Mouse (Mus musculus): Measurements from ENCODE around the gene Lexm. TPM values are rescaled to one million over a fixed set of nuclear protein-coding genes. Genes with fewer than 3 reads are reported as not detected.

The Lexm gene
- polyA plus RNA-seq, 1 experiment from 2014 or later, result 0.48 TPM

GRCm38 (mm10) chr4:106577511-106577910, 39.5 kb downstream of the Lexm start:
- Histone ChIP-seq H3K36me3 (replicated peaks; ENCODE audit: control insufficient read depth, insufficient read depth, low read depth, low read length) (peaks cover 20% of the 10 kb centered on the region), H3K4me1 (ENCODE audit: control insufficient read depth, insufficient read depth, low read length) (no peaks in the 10 kb centered on the region), H3K9me3 (replicated peaks; ENCODE audit: control insufficient read depth, low read length) (no peaks in the 10 kb centered on the region), H3K27ac (replicated peaks; ENCODE audit: low read depth, low read length) (no peak overlapping the region), H3K4me2 (ENCODE audit: low read depth, low read length) (no peak overlapping the region), H3K9ac (replicated peaks; ENCODE audit: low read length) (no peak overlapping the region), H3K27me3 (ENCODE audit: control insufficient read depth, insufficient read depth, low read length) (no peaks in the 10 kb centered on the region), H3K4me3 (ENCODE audit: low read depth, low read length) (no peak overlapping the region)
- WGBS, result 77% methylated on average over 7 of the region's 7 CpGs
- DNase-seq (ENCODE audit: low spot score) (no peak), ATAC-seq (replicated peaks; ENCODE audit: insufficient number of reproducible peaks, low FRiP score, low TSS enrichment, low read depth) (no peak)

- Histone ChIP-seq H3K4me3 (ENCODE audit: low read depth, low read length) (no peak overlapping the region), H3K36me3 (replicated peaks; ENCODE audit: control insufficient read depth, insufficient read depth, low read depth, low read length) (peaks cover 21% of the 10 kb centered on the region), H3K4me2 (ENCODE audit: low read depth, low read length) (no peak overlapping the region), H3K9ac (replicated peaks; ENCODE audit: low read length) (no peak overlapping the region), H3K27ac (replicated peaks; ENCODE audit: low read depth, low read length) (no peak overlapping the region), H3K9me3 (replicated peaks; ENCODE audit: control insufficient read depth, low read length) (no peaks in the 10 kb centered on the region), H3K27me3 (ENCODE audit: control insufficient read depth, insufficient read depth, low read length) (no peaks in the 10 kb centered on the region), H3K4me1 (ENCODE audit: control insufficient read depth, insufficient read depth, low read length) (no peaks in the 10 kb centered on the region)
- no peak for ATAC-seq (replicated peaks; ENCODE audit: insufficient number of reproducible peaks, low FRiP score, low TSS enrichment, low read depth)
- no peak for DNase-seq (ENCODE audit: low spot score)
- 85% methylated on average over 8 of the region's 8 CpGs for WGBS
Measured at GRCm38 (mm10) chr4:106575022-106575421, 42.0 kb downstream of the Lexm start.

DNA sequence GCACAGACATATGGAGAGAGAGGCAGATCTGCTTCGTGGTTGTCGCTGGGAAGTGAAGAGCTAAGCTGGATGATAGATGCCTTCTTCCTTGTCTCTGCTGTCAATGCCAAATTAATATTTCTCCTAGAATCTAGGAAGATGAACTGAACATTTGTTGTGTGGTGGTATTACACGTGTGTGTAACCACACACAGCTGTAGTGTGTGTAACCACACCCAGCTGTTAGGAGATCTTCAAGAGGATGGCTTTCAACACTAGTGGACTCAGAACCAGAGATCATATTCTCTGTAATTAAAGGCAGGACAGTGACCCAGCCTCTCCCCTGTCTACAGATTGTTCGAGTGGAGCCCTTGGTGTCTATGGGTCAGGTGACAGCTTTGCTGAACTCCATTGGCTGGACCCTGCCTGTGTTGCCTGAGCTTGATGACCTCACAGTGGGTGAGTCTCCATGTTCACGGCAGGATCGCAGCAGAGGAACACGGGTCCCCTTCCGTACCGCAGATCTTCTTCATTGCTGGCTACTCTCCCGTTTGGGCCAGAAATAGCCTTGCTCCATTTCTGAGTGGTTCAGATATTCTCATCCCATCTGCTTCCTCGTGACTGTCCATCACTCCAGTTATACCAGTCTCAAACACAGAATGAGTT, 45.8 kb downstream of the Lexm start:
- no peaks in the 10 kb centered on the region for H3K9me3 ChIP-seq (replicated peaks; ENCODE audit: control insufficient read depth, low read length)
- H3K4me1 ChIP-seq (ENCODE audit: control insufficient read depth, insufficient read depth, low read length), result no peaks in the 10 kb centered on the region
- no peak overlapping the region for H3K27ac ChIP-seq (replicated peaks; ENCODE audit: low read depth, low read length)
- no peak overlapping the region for H3K4me3 ChIP-seq (ENCODE audit: low read depth, low read length)
- WGBS, result 89% methylated on average over 11 of the region's 11 CpGs
- no peak for ATAC-seq (replicated peaks; ENCODE audit: insufficient number of reproducible peaks, low FRiP score, low TSS enrichment, low read depth)
- no peaks in the 10 kb centered on the region for H3K27me3 ChIP-seq (ENCODE audit: control insufficient read depth, insufficient read depth, low read length)
- DNase-seq (ENCODE audit: low spot score), result no peak
- H3K9ac ChIP-seq (replicated peaks; ENCODE audit: low read length), result no peak overlapping the region
- no peak overlapping the region for H3K4me2 ChIP-seq (ENCODE audit: low read depth, low read length)
- H3K36me3 ChIP-seq (replicated peaks; ENCODE audit: control insufficient read depth, insufficient read depth, low read depth, low read length), result peaks cover 20% of the 10 kb centered on the region

- DNase-seq (ENCODE audit: low spot score), result no peak
- H3K4me3 ChIP-seq (ENCODE audit: low read depth, low read length), result no peak overlapping the region
- no peaks in the 10 kb centered on the region for H3K27me3 ChIP-seq (ENCODE audit: control insufficient read depth, insufficient read depth, low read length)
- no peak overlapping the region for H3K9ac ChIP-seq (replicated peaks; ENCODE audit: low read length)
- no peak overlapping the region for H3K4me2 ChIP-seq (ENCODE audit: low read depth, low read length)
- H3K36me3 ChIP-seq (replicated peaks; ENCODE audit: control insufficient read depth, insufficient read depth, low read depth, low read length), result peaks cover 24% of the 10 kb centered on the region
- no peaks in the 10 kb centered on the region for H3K4me1 ChIP-seq (ENCODE audit: control insufficient read depth, insufficient read depth, low read length)
- H3K27ac ChIP-seq (replicated peaks; ENCODE audit: low read depth, low read length), result no peak overlapping the region
- no peaks in the 10 kb centered on the region for H3K9me3 ChIP-seq (replicated peaks; ENCODE audit: control insufficient read depth, low read length)
- no peak for ATAC-seq (replicated peaks; ENCODE audit: insufficient number of reproducible peaks, low FRiP score, low TSS enrichment, low read depth)
- 89% methylated on average over 4 of the region's 4 CpGs for WGBS
Measured at GRCm38 (mm10) chr4:106569680-106570079, 47.4 kb downstream of the Lexm start.

DNA sequence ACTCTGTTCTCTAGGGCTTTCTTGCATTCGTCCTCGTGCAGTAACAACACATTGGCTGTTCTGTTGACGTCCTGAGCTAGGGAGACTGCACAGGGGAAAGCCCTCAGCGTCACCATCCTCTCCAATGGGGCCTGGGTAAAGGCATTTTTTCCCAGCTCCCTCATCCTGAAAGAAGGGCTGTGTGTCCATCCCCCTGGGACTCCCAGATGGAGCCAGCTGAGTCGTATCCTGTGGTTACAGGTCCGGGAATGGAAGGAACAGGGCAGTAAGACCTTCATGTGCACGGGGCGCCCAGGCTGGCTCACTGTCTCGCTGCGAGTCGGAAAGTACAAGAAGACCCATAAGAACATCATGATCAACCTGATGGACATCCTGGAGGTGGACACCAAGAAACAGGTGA, 52.9 kb downstream of the Lexm start:
- WGBS, result 87% methylated on average over 11 of the region's 11 CpGs
- Histone ChIP-seq H3K36me3 (replicated peaks; ENCODE audit: control insufficient read depth, insufficient read depth, low read depth, low read length) (peaks cover 14% of the 10 kb centered on the region), H3K4me1 (ENCODE audit: control insufficient read depth, insufficient read depth, low read length) (peaks cover 7% of the 10 kb centered on the region), H3K4me2 (ENCODE audit: low read depth, low read length) (no peak overlapping the region), H3K9me3 (replicated peaks; ENCODE audit: control insufficient read depth, low read length) (no peaks in the 10 kb centered on the region), H3K27me3 (ENCODE audit: control insufficient read depth, insufficient read depth, low read length) (no peaks in the 10 kb centered on the region), H3K9ac (replicated peaks; ENCODE audit: low read length) (no peak overlapping the region), H3K4me3 (ENCODE audit: low read depth, low read length) (no peak overlapping the region), H3K27ac (replicated peaks; ENCODE audit: low read depth, low read length) (no peak overlapping the region)
- no peak for DNase-seq (ENCODE audit: low spot score)
- ATAC-seq (replicated peaks; ENCODE audit: insufficient number of reproducible peaks, low FRiP score, low TSS enrichment, low read depth), result no peak

- Histone ChIP-seq H3K9me3 (replicated peaks; ENCODE audit: control insufficient read depth, low read length) (no peaks in the 10 kb centered on the region), H3K27me3 (ENCODE audit: control insufficient read depth, insufficient read depth, low read length) (no peaks in the 10 kb centered on the region), H3K36me3 (replicated peaks; ENCODE audit: control insufficient read depth, insufficient read depth, low read depth, low read length) (peaks cover 14% of the 10 kb centered on the region), H3K9ac (replicated peaks; ENCODE audit: low read length) (peak overlapping the region; percentile 11), H3K4me2 (ENCODE audit: low read depth, low read length) (peak overlapping the region; percentile 90), H3K4me3 (ENCODE audit: low read depth, low read length) (peak overlapping the region; percentile 90), H3K27ac (replicated peaks; ENCODE audit: low read depth, low read length) (no peak overlapping the region), H3K4me1 (ENCODE audit: control insufficient read depth, insufficient read depth, low read length) (peaks cover 7% of the 10 kb centered on the region)
- 55% methylated on average over 9 of the region's 9 CpGs for WGBS
- peak; percentile 43 for DNase-seq (ENCODE audit: low spot score)
- no peak for ATAC-seq (replicated peaks; ENCODE audit: insufficient number of reproducible peaks, low FRiP score, low TSS enrichment, low read depth)
Measured at GRCm38 (mm10) chr4:106562837-106563790, 53.9 kb downstream of the Lexm start.

DNA sequence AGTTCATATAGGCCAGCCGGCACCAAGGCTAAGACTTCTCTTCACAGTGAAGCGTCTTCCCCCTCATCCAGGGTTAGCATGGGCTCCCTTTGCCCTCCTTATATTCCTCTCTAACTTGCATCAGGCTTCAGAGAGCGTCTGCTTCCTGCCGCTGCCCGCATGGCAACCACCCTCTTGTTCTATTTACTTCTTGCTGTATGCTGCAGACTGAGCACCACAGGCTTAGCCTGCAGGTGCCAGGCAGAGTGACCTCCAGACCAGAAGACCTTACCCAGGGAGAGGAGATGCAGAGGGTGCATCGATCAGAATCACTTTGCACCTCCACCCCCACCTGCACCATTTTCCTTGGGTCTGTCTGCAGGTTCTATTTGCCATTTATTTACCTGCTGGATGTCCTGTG, 55.0 kb downstream of the Lexm start:
- peak overlapping the region; percentile 86 for H3K9ac ChIP-seq (replicated peaks; ENCODE audit: low read length)
- H3K4me3 ChIP-seq (ENCODE audit: low read depth, low read length), result peak overlapping the region; percentile 90
- DNase-seq (ENCODE audit: low spot score), result no peak
- ATAC-seq (replicated peaks; ENCODE audit: insufficient number of reproducible peaks, low FRiP score, low TSS enrichment, low read depth), result no peak
- H3K27me3 ChIP-seq (ENCODE audit: control insufficient read depth, insufficient read depth, low read length), result no peaks in the 10 kb centered on the region
- no peaks in the 10 kb centered on the region for H3K9me3 ChIP-seq (replicated peaks; ENCODE audit: control insufficient read depth, low read length)
- H3K4me1 ChIP-seq (ENCODE audit: control insufficient read depth, insufficient read depth, low read length), result peaks cover 7% of the 10 kb centered on the region
- peaks cover 7% of the 10 kb centered on the region for H3K36me3 ChIP-seq (replicated peaks; ENCODE audit: control insufficient read depth, insufficient read depth, low read depth, low read length)
- H3K4me2 ChIP-seq (ENCODE audit: low read depth, low read length), result peak overlapping the region; percentile 90
- no peak overlapping the region for H3K27ac ChIP-seq (replicated peaks; ENCODE audit: low read depth, low read length)
- 19% methylated on average over 6 of the region's 6 CpGs for WGBS

Data from embryonic facial prominence, embryonic 11.5 days (tissue).